Mouse (Mus musculus) embryo, embryonic 11 days (tissue): ENCODE results near the gene Gm21988.

Source experiments
- DNase-seq: peaks from one replicate; pipeline ENCODE4 v3.0.0-alpha.2; 2015

Gm21988 gene

DNA sequence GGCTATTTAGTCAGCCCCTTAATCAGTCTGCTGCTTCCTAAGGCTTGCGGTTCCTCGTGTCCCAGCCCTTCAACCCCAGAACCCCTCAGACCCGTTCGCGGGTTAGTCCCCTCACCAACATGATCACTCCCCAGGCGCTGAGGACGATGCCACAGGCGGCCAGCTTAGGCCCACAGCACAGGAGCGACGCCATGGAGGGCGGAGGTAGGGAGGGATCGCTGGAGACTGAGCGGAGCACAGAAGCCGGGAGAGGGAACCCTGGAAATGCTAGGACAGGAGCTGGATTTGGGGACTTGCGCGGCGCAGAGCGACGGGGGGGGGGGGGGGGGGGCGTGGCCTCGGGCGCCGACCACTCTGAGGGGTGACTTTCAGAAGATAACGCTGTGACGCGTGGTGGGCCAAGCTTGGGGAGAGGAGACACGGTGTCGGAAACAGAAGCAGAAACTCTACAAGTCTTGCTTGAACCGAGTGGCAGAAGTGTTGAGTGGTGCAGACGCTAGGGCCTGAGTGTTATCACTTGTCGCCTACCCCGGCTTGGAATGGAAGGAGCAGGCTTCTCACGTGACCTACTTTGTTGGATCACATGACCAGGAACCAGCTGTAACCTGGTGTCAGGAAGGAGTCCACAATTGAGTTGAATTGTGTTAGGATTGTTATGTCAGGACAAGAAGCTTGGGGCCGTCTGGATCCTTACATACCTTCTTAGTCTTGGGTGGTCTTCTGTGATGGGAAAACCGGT, at the start of gene Gm21988, which contains the start of gene Rnasek:
Gm21988 (minus strand) TSS at position 290 of the 739 bp plus-strand sequence.
Rnasek (minus strand) TSS at position 302 of the 739 bp plus-strand sequence.
- DNase-seq, result peak; percentile 91

DNA sequence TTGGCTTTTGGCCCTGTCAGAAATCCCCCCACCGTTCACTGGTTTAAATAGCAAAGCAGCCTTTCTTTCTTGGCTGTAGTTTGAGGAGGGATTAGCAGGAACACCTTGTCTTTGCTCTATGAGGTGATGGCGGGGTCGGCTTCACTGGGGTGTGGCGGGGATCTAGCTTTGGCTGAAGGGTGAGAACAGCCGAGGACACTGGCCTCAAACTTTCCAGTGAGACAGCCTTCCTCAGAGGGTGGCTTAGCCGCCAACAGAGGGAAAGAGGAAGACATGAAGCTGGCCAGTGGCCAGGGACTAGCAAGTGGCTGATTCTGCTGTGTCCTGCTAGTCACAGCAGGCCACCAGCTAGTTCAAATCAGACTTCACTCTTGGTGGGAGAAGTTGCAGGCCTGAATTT, 49.6 kb upstream of the Gm21988 start:
- no peak for DNase-seq

DNA sequence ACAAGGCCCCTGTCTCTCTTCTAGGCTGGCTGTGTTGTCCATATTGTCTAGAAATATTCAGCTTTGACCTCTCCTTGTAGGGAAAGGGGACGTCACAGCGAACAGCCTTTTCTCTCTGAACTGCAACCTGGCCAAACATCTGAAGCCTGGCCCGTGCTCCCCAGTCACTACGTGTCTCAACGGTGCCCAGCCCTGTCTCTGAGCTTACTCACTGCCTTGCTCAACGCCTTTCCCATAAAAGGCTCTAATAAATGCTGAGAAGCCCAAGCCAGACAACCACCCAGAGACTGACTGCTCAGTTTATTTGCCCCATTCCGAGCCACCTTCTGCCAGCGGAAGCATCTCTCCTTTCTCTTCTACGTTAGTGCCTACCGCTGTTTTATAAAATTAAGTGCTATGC, 48.5 kb upstream of the Gm21988 start:
- no peak for DNase-seq

DNA sequence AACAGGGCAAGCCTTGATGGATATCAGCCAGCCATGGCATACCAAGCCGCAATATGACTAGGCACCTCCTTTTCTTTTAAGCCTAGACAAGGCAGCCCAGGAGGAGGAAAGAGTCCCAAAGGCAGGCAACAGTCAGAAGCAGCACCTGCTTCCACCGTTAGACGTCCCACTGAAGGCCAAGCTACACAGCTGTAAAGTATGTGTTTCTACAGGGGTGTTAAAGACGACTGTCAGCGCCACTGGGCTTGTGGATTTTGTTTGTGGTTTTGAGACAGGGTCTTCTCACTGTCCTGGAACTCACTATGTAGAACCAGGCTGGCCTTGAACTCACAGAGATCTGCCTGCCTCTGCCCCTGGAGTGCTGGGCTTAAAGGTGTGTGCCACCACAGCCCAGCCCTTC, 46.1 kb upstream of the Gm21988 start:
- no peak for DNase-seq

DNA sequence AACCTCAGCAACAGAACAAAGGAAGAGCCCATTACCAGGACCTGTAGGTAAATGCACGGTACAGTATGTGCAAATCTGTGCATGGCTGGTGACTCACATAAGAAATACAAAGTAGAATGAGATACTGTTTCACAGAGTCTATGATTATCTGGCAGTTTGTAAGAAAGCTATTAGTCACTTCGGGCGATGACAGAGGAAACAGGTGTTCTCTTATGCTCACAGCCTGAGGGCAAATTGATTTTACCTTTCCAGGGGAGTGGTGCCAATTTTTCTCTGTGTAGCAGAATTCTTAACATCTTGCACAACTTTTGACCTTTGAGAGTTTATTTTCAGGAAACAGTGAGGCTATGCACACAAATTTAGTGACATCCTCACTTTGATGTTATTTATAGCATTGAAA, 45.1 kb upstream of the Gm21988 start:
- no peak for DNase-seq

DNA sequence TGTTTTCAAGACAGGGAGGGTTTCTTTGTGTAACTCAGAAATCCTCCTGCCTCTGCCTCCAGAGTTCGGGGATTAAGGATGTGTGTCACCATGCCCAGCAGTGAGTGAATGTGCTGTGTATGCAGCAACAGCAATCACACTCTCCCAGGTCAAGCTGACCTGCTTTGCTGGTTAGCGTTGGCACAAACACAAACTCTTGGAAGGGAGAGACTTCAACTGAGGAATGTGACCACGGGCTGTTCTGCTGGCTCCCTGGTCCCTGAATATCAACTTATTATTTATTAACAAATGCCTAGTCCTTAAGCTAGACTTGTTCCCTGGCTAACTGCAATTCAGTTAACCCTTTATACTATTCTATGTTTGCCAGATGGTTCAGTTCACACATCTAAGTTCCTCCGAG, 44.0 kb upstream of the Gm21988 start:
- DNase-seq, result no peak

DNA sequence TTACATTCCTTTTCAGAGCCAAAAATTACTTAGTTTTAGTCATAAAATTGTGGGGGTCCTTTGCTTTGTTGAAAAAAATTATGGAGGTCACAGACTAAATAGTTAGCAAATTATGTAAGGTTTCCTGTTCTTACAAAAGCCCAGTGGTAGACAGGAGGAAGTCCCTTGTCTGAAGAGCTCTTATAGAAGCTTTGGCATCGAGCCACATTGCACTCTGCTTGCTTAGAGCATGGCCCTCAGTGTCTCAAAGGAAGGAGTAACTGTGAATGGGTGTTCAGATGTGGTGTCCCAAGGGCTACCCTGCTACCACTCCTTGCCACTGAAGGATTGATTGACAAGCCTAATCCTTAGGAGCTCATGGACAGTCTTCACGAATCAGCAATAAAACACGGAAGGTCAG, 40.8 kb upstream of the Gm21988 start:
- no peak for DNase-seq

DNA sequence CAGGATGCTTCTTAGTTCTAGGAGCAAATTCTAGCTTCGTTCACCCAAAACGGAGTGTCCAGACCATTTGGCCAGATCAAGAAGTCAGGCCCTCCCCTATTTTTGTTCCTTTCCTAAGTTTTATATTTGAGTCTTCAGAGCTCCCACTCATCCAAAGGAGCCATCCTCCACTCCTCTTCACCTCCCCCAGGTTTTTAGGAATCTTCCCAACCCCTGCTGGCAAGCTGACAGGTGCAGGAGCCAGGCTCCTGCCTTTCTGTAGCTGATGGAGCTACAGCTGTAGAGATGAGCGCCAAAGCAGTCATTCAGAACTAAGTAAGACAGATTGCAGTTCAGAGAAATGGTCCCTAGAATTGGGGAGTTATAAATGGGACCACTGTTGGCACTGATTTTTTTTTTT, 39.3 kb upstream of the Gm21988 start:
- DNase-seq, result no peak

DNA sequence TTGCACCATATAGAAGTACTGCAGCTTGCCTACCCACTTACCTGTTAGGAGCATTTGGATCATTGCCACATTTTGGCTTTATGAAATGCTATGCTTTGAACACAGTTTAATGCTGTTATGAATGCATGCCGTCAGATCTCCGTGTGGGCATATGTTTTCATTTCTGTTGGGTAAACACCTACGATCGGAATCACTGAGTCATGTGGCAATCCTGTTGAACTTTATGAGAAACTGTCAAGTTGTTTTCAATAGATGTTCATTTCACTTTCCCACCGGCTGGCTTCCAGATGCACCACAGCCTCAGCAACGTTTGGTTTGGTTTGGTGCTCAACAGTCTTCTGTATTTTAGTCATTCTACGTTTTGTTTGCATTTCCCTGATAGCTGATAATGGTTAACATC, 32.0 kb upstream of the Gm21988 start:
- DNase-seq, result no peak

DNA sequence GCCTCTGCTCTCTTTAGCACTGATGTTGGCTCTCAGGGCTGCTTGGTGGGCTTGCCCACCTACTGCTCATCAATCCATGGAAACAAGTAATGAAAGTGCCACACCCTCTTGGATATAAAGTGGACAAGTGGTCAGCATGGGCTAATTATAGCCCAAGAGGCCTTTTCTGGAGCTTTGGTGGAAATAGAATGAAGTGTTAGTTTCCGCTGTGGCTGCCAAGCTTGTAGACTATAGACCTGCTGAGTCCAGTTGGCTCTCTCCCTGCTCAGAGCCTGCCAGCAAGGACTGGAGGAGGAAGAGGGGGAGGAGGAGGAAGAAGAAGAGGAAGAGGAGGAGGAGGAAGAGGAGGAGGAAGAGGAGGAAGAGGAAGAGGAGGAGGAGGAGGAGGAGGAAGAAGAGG, 26.8 kb upstream of the Gm21988 start:
- DNase-seq, result no peak

DNA sequence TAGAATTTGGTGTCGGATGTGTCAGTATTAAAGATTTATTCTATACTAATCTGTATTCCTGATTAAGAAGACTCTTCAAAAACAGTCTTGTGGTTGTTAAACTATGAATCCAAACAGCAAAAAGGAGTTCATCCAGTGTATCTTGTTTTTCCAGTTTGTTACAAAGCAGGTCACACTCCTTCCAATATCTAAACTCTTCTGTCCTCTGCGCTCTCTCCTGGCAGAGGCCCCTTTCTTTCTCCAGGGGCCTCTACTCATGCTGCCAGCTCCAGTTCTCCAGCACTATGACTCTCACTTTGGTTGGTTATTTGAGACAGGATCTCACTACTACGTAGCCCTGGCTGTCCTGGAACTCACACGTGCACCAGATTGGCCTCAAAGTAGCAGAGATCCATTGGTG, 26.2 kb upstream of the Gm21988 start:
- no peak for DNase-seq

DNA sequence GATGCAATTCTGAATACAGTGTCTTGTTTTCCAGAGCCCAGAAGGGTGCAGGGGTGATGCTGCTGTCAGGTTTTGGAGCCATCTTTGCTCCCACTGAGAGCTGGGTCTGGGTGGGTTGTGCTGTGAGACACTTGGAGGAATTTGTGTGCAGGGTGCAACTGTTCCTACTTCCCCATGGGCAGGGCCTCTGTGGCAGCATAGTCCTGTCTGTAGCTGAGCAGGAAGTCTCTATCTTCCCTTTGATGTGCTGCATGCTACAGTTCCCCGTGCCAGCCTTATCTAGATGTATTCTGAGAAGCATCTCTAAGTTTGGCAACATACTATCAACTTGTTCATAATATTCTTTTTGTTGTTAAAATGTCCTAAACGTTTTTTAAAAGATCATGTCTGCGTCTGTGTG, 25.6 kb upstream of the Gm21988 start:
- no peak for DNase-seq

DNA sequence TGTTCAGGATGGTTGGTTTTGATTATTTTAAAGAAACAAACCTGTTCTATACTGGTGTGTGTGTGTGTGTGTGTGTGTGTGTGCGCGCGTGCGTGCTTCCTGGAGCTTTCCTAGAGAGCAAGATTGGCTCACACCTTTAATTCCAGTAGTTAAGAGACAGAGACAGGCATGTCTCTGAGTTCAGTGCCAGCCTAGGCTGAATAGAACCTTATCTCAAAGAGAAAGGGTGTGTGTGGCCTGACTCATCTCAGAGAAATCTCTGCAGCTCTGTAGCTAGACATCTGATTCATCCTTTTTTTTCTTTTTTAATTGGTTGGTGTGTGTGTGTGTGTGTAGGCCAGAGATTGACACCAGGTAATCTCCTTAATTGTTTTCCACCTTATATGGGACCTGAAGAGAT, 19.4 kb upstream of the Gm21988 start:
- no peak for DNase-seq

DNA sequence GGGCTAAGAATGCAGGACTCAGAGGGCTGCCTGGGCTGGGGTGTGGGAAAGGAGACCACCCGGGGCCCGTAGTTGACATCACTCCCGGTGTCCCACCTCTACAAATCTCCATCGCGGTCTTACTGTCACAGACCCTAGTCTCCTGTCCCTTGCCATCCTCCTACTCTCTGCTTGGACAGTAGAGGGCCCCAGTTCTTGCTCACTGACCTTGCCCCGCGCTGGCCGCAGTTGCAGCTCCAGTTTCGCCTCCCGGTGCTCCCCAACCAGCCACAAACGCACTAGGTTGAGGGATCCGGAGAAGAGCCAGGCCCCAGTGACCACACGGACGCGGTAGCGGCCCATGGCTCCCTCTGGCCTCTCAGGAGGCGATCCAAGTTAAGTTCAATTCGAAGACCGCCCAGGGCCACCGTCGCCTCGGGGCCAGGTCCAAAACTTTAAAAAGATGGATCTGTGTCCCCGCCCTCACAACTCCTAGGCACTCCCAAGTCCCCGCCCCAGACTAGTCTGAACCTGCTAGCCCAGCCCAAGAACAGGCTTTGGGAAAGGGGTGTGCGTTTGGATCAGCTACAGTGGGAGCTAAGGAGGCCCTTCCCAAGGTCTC, 15.4 kb upstream of the Gm21988 start, which contains the start of gene Alox12:
Alox12 (minus strand) TSS at position 423 of the 601 bp plus-strand sequence.
- peak; percentile 61 for DNase-seq

DNA sequence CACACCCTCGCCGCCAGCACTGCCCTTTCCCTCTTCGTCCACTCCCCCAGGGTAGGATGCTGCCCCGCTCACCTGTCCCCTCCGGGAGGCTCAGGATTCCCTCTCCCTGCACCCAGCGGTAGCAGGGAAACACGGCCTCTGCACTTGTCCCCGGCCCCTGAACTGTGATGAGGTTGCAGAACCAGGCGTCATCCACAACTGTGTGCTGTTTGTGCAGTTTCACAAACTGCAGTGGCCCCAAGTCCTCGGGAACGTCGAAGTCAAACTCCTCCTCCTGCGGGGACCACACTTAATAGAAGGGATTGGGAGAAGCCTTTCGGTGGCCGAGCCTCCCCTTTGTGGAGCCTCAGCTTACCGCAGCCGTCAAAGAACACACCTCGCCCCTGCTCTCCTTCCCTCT, 14.7 kb upstream of the Gm21988 start:
- no peak for DNase-seq

DNA sequence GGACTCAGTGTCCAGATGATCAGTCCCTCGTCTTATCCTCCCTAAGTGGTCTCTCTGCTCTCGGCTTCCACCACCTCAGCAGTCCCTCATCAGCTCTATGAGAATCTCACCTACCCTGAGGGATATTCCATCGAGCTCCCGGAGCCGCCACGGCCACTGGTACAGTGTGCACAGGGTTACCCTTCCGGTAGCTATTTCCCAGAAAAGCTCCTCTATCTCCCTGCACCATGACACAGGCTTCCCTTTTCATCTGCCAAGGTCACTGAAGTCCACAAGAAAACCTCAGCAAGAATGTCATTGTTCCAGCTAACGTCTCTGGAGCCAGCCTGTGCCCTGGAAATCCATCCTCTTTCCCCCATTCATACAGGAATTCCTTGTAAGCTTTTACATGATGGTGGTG, 12.2 kb upstream of the Gm21988 start:
- DNase-seq, result no peak

DNA sequence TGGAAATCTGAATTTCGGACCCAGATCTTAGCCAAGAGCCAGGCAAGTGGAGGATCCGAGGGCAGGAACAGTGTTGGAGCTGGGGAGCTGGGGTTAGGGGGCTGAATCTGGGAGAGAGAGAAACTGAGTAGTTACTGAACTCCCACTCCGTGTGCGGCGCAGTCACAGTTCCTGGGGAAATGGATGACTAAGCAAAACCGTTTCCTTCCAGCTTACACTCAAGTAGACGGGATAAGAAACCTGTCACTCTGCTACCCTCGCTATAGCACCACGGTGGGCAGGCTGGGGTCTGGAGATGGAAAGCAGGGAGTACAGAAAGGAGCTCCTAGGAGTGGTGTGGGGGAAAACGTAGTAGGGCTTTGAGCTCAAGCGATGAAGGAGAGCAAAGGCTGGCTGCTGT, 10.5 kb upstream of the Gm21988 start:
- DNase-seq, result no peak

DNA sequence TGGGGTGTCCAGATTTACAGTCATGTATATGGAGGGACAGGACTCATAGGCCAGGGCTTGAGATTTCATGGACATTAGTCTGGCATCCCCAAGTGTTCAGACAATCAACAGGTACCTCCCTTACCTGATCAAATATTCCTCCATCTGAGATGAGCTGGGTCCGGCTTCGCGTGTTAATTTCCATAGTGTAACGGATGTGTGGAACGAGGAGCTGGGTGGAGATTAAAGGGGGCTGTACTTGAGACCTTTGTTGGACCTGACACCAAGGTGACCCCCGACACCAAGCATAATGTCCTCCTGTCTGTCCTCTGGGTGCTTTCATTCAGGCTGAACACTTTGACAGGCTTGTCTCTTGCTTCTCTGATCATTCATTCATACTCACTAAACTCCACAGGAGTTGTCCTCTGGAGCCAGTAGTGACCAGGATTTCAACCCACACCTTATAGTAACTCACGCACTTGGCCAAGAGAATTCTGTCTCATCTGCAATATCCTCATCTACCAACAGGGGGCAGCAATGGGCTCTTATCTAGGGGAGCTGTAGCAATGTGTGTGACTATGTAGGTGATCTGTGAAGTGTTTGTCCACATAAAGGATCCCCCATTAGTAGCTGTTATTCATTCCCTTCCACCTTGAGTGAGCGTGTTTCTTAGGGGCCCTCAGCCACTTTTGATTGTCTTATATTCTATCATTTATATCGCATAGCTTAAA, 7.7 kb upstream of the Gm21988 start:
- DNase-seq, result peak; percentile 75

DNA sequence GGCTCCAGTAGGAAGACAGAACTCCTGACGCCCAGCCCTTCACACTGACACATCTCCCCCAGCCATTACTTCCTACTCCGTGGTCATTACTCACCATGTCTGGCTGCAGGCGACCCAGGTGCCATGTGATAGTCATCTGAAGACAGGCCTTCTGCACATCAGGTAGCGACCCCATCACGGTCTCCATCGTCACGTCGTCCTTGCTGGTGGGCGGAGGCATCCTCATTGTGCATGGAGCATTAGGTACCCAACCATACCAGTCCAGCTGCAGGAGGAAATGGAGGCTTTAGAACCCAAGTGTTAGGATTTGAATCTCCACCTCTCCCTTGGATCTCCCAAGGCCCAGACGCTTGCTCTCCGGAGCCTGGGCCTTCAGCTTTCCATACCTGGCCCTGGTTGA, 3.0 kb upstream of the Gm21988 start:
- no peak for DNase-seq

DNA sequence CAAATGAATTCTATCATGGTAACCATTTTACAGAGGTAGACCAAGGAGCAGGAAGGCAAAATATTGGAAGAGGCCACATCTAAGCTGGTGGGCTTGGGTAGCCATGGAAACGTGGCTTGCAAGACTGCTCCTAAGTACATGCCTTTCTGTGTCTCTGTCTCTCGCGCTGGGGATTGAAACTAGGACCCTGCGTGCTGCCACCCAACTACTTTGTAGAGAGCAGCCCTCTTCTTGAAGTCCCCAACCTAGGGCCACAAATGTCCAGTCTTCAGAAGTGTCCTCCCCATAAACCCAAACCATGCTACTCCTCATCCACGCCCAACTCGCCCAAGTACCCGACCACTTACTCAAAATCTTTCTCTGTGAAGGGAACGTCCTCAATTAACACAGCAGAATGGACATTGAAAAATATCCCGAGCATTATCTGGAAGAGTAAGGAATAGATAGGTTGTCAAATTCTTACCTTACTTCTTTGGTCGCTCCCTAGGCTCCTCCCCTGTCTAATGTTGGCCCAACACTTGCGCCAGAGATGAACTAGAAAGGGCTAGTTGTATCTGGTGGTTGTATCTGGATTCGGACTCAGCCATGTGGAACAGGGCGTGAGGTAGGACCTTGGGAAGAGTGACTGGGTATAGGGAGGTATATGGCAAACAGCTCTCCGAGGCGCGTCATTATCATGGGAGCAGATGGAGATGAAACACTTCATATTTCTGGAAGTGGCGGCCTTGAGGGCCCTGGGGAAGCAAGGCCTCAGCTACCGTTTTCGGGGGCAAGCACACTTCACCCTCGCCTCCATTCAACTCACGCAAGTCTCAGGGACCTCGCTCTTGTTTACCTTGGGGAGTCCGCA, 814 bp downstream of the Gm21988 start:
- DNase-seq, result no peak

DNA sequence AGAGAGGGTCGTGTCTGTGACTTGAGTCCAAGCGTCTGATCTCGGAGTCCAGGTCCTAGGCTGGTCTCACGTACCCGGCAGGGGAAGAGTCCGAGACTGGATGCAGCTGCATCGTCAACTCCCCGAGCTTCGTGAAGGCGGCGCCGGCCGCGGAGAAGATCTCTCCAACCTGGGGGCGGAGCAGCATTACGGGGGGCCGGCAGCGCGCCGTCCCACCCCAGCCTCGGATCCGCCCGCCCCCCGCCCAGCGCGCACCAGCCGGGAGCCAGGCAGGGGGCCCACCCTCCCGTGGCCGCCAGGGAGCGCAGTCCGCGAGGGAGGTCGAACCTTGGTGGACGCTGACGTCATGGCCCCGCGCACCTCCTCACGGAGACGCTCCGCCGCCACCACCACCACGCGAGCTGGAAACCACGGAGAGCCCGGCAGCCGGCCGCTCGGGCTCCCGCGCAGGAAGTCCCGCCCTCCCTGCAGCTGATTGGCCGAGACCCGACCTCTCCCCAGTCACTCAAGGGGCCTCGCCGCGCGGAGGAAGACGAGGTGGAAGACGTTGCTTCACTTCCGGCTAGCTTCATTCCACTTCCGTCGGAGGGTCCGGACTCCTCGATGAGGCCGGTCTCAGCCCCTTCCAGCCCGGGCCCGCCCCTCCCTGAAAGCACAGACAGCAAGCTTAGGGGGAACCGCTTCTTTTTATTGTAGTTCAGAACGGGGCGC, 2.0 kb downstream of the Gm21988 start, which contains the start of gene 0610010K14Rik:
0610010K14Rik (minus strand) TSS at position 458 of the 711 bp plus-strand sequence.
- peak; percentile 97 for DNase-seq

DNA sequence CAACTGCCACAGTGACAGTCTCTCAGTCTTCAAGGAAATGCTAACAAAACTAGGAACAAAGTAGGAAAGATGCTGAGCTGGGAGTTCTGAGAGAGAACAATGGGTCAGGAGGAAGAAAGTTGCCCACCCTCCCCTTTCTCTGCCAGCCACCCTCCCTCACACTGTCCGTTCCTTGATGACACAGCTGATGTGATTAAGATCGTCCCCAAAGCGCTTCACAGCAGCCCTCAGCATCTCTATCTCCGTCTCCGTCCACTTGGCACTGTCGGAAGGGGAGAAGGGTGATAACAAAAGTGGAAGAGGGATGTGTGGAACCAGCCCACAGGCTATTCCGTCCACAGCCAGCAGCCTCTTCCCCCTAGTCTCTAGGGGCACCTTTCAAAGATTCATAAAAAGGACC, 2.9 kb downstream of the Gm21988 start:
- DNase-seq, result no peak
